Mouse (Mus musculus) hindbrain, embryonic 15.5 days (tissue): ENCODE measurements around the gene Mfsd2b. TPM values are rescaled to one million over a fixed set of nuclear protein-coding genes. Genes with fewer than 3 reads are reported as not detected.
A peak's percentile ranks its signal among the peaks of the same experiment; 100 is the strongest.

ENCODE experiments used
- ATAC-seq: fragments of 200-750 bp; cut with Nextera tagmentation; 2 replicates; pipeline ENCODE4 v1.8.0; 2017; ENCODE audit warnings: low read depth, moderate number of reproducible peaks, moderate TSS enrichment; ENCODE audit not compliant: low FRiP score
- H3K27ac ChIP-seq: fragments of 300-500 bp; sonication (generic); replicated peaks from 2 replicates; pipeline ENCODE4 v1.5.1; 2015; ENCODE audit warnings: mild to moderate bottlenecking, inconsistent platforms
- H3K27me3 ChIP-seq: fragments of 300-500 bp; sonication (generic); 2 replicates; pipeline ENCODE4 v1.6.1; 2015; ENCODE audit warnings: control low read depth, inconsistent platforms
- H3K36me3 ChIP-seq: fragments of 300-500 bp; sonication (generic); 2 replicates; pipeline ENCODE4 v1.6.1; 2015; ENCODE audit warnings: control low read depth, inconsistent platforms
- H3K4me1 ChIP-seq: fragments of 300-500 bp; sonication (generic); replicated peaks from 2 replicates; pipeline ENCODE4 v1.6.1; 2015; ENCODE audit warnings: control low read depth, inconsistent platforms
- H3K4me2 ChIP-seq: fragments of 300-500 bp; sonication (generic); 2 replicates; pipeline ENCODE4 v1.6.1; 2015; ENCODE audit warnings: moderate library complexity, mild to moderate bottlenecking, inconsistent platforms
- H3K4me3 ChIP-seq: fragments of 300-500 bp; sonication (generic); 2 replicates; pipeline ENCODE4 v1.5.1; 2015; ENCODE audit warnings: mild to moderate bottlenecking, inconsistent platforms
- H3K9ac ChIP-seq: fragments of 300-500 bp; sonication (generic); 2 replicates; pipeline ENCODE4 v1.6.1; 2015; ENCODE audit warnings: inconsistent platforms
- H3K9me3 ChIP-seq: fragments of 300-500 bp; sonication (generic); 2 replicates; pipeline ENCODE4 v1.6.1; 2016; ENCODE audit warnings: control low read depth, inconsistent platforms
- WGBS: fragments of 180-500 bp; shearing (Covaris S2); methylation state at CpG from one replicate; pipeline ENCODE4 v1.1.7; 2015; 5-methylcytosine and 5-hydroxymethylcytosine counted together
- polyA plus RNA-seq: library from polyadenylated mRNA; unstranded; fragments of >200 nt; fragmentation: Nextera tagmentation; extraction: Ambion mirVana; gene quantifications from 2 replicates; pipeline ENCODE4 v1.2.1, GENCODE M21; 2015

Gene Mfsd2b
- polyA plus RNA-seq, 1 experiment from 2014 or later = 2.6 TPM

DNA sequence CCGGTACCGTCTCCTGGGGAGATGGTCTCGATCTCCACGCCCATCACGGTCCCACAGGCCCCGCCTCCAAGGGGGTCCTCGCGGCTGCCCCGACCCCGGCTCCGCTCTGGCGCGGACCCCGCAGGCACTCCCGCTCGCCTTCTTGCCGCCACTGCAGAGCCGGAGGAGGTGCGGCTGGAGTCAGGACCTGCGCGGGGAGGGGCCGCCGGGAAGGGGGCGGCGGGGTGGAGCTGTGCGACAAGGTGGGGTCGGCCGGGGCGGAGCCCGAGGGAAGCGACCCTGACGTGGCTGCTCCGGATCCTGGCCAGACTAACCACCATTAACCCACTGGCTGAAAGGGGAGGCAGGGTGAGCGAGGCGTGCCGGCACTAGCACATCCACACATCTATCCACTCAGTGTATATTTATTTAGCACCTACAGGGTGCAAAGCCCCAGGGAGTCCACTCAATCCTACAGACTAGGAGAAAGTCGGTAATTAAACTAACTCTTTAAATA is 32.7 kb downstream of the Mfsd2b start, which contains the start of gene Fkbp1b:
Fkbp1b (minus strand) TSS at position 200 of the 496 bp plus-strand sequence.
- Histone ChIP-seq H3K9me3 (no peaks in the 10 kb centered on the region), H3K4me3 (peak within 1 kb of the TSS; percentile 59), H3K9ac (peak within 1 kb of the TSS; percentile 63), H3K4me2 (peak within 1 kb of the TSS; percentile 88), H3K27ac (no peak within 1 kb of the TSS; the same call in 1 of the 2 replicates), H3K36me3 (no peaks in the 10 kb centered on the region), H3K4me1 (peaks cover 26% of the 10 kb centered on the region), H3K27me3 (peaks cover 4% of the 10 kb centered on the region; the same call in 1 of the 2 replicates)
- peak; percentile 61 for ATAC-seq
- WGBS = under 1% methylated on average over 35 of the region's 37 CpGs

- Histone ChIP-seq H3K27me3 (peaks cover 4% of the 10 kb centered on the region; the same call in 1 of the 2 replicates), H3K4me1 (peaks cover 26% of the 10 kb centered on the region), H3K27ac (no peak overlapping the region), H3K9me3 (no peaks in the 10 kb centered on the region), H3K4me2 (peak overlapping the region; percentile 88), H3K9ac (peak overlapping the region; percentile 63), H3K4me3 (peak overlapping the region; percentile 59), H3K36me3 (no peaks in the 10 kb centered on the region)
- WGBS = 1% methylated on average over 11 of the region's 11 CpGs
- peak; percentile 7; the same call in 1 of the 2 replicates for ATAC-seq
Observed at GRCm38 (mm10) chr12:4840741-4841140, 33.4 kb downstream of the Mfsd2b start.

GRCm38 (mm10) chr12:4840010-4840409 is 34.1 kb downstream of the Mfsd2b start:
- Histone ChIP-seq H3K4me2 (peak overlapping the region; percentile 88), H3K27ac (no peak overlapping the region), H3K9me3 (no peaks in the 10 kb centered on the region), H3K9ac (no peak overlapping the region), H3K36me3 (no peaks in the 10 kb centered on the region), H3K27me3 (peaks cover 4% of the 10 kb centered on the region; the same call in 1 of the 2 replicates), H3K4me3 (peak overlapping the region; percentile 59), H3K4me1 (peaks cover 26% of the 10 kb centered on the region)
- ATAC-seq = no peak
- WGBS = 65% methylated on average over 6 of the region's 6 CpGs

GRCm38 (mm10) chr12:4836959-4837358 is 37.2 kb downstream of the Mfsd2b start:
- WGBS = 56% methylated on average over 4 of the region's 4 CpGs
- H3K27ac ChIP-seq = no peak overlapping the region
- H3K4me2 ChIP-seq = no peak overlapping the region
- H3K36me3 ChIP-seq = peaks cover 5% of the 10 kb centered on the region
- H3K4me1 ChIP-seq = peaks cover 14% of the 10 kb centered on the region
- H3K27me3 ChIP-seq = peaks cover 4% of the 10 kb centered on the region; the same call in 1 of the 2 replicates
- ATAC-seq = no peak
- no peaks in the 10 kb centered on the region for H3K9me3 ChIP-seq
- no peak overlapping the region for H3K4me3 ChIP-seq
- no peak overlapping the region for H3K9ac ChIP-seq

DNA sequence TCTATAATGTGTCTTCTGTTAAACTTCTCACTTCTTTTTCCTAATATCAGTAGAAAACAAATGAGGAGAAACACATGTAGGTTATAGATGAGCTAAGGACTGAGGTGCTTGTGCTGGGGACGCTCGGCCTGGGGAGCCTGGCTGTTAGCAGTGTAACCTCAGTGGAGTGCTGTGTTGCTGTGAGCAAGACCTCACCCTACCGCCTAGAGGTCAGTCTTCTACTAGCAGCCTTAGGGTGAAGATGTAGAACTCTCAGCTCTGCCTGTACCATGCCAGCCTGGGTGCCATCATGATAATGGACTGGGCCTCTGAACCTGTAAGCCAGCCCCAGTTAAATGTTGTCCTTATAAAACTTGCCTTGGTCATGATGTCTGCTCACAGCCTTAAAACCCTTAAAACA is 46.9 kb downstream of the Mfsd2b start:
- WGBS = 83% methylated on average over 3 of the region's 3 CpGs
- Histone ChIP-seq H3K4me3 (no peak overlapping the region), H3K4me2 (no peak overlapping the region), H3K27ac (no peak overlapping the region), H3K36me3 (peaks cover 52% of the 10 kb centered on the region), H3K9me3 (no peaks in the 10 kb centered on the region), H3K9ac (no peak overlapping the region), H3K4me1 (no peaks in the 10 kb centered on the region), H3K27me3 (no peaks in the 10 kb centered on the region)
- no peak for ATAC-seq

GRCm38 (mm10) chr12:4817361-4818101 is 56.6 kb downstream of the Mfsd2b start, which contains the start of gene Sf3b6:
Gene Sf3b6, plus strand, starts transcription at chr12:4817544.
- no peaks in the 10 kb centered on the region for H3K27me3 ChIP-seq
- peak within 1 kb of the TSS; percentile 78 for H3K4me2 ChIP-seq
- peaks cover 15% of the 10 kb centered on the region for H3K36me3 ChIP-seq
- WGBS = under 1% methylated on average over 49 of the region's 49 CpGs
- H3K4me1 ChIP-seq = peaks cover 27% of the 10 kb centered on the region
- peak within 1 kb of the TSS; percentile 85 for H3K27ac ChIP-seq
- peak within 1 kb of the TSS; percentile 93 for H3K4me3 ChIP-seq
- peak within 1 kb of the TSS; percentile 84 for H3K9ac ChIP-seq
- no peaks in the 10 kb centered on the region for H3K9me3 ChIP-seq
- ATAC-seq = peak; percentile 98

DNA sequence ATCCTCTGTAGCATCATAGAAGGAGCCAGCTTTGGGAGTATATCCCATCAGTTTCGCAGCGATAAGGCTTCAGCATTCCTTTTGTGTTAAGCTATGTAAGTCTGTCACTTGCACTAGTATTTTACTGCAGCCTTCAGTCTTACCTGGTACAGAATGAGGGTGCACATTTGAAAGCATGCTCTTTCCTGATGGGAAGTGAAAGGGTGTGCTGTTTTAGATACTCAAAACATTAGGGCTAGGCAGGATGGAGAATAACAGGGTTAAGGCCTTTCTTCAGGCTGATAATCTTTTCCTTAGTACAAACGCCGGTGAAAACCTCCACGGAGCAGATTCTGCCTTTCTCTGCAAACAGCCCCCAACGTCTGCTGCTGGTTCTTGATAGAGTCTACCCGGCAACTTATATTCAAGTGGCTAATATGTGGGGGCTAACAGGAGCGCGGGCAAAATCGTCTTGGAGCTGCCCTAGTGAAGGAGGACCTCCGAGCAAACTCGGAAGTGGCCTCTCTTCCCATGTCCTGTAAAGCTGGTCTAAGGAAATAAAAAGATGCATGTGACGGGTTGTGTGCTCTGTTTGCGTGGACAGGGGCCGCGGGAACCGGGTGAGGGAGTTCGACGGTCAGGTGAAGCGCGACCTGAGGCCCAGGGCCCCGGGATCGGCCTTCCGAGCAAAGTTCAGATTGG is 57.3 kb downstream of the Mfsd2b start:
- H3K4me2 ChIP-seq = peak overlapping the region; percentile 78
- H3K4me1 ChIP-seq = peaks cover 27% of the 10 kb centered on the region
- 9% methylated on average over 24 of the region's 24 CpGs for WGBS
- no peaks in the 10 kb centered on the region for H3K27me3 ChIP-seq
- no peaks in the 10 kb centered on the region for H3K9me3 ChIP-seq
- ATAC-seq = peak; percentile 87
- peaks cover 10% of the 10 kb centered on the region for H3K36me3 ChIP-seq
- peak overlapping the region; percentile 85 for H3K27ac ChIP-seq
- H3K9ac ChIP-seq = peak overlapping the region; percentile 84
- peak overlapping the region; percentile 93 for H3K4me3 ChIP-seq

- WGBS = 86% methylated on average over 4 of the region's 4 CpGs
- Histone ChIP-seq H3K9ac (no peak overlapping the region), H3K27me3 (no peaks in the 10 kb centered on the region), H3K4me1 (peaks cover 15% of the 10 kb centered on the region), H3K36me3 (no peaks in the 10 kb centered on the region), H3K4me2 (no peak overlapping the region), H3K4me3 (no peak overlapping the region), H3K27ac (no peak overlapping the region), H3K9me3 (no peaks in the 10 kb centered on the region)
- ATAC-seq = no peak
Observed at GRCm38 (mm10) chr12:4813636-4814035, 60.5 kb downstream of the Mfsd2b start.

Other genes starting within 250 kb of the Mfsd2b start
- gene Fam228a, start 135.9 kb downstream of the Mfsd2b start, polyA plus RNA-seq = 0.91 and 1.1 TPM in 2 replicates
- gene Pfn4, start 105.3 kb downstream of the Mfsd2b start, polyA plus RNA-seq = 13.7 and 13.8 TPM in 2 replicates
- gene Fam228b, start 105.1 kb downstream of the Mfsd2b start, polyA plus RNA-seq = 7.2 TPM in 2 replicates
- gene Sf3b6, start 56.8 kb downstream of the Mfsd2b start, polyA plus RNA-seq = 174 and 203 TPM in 2 replicates
- gene Fkbp1b, start 32.8 kb downstream of the Mfsd2b start, polyA plus RNA-seq = 60.0 and 71.2 TPM in 2 replicates
- gene Wdcp, start 31.1 kb downstream of the Mfsd2b start, polyA plus RNA-seq = 14.2 and 14.9 TPM in 2 replicates
- gene Ubxn2a, start 33.3 kb upstream of the Mfsd2b start, polyA plus RNA-seq = 44.7 and 46.7 TPM in 2 replicates
- 9.0 and 10.2 TPM in 2 replicates for gene Atad2b, start 43.0 kb upstream of the Mfsd2b start, polyA plus RNA-seq